Mouse (Mus musculus) lung, postnatal 0 days (tissue): Measurements from ENCODE around the gene Scfd1.

ENCODE experiments used
- CTCF ChIP-seq: IDR thresholded peaks from 2 replicates; pipeline ENCODE4 v1.5.1; 2016; ENCODE audit warnings: antibody characterized with exemption, mild to moderate bottlenecking
- EP300 ChIP-seq: IDR thresholded peaks from 2 replicates; pipeline ENCODE4 v1.6.1; 2016; ENCODE audit warnings: antibody characterized with exemption, mild to moderate bottlenecking, control low read depth

- TF ChIP-seq EP300 (no peak), CTCF (no peak)
Observed at GRCm38 (mm10) chr12:51399871-51400270, 22.6 kb downstream of the Scfd1 start.
